Mouse (Mus musculus) cerebellum, adult 9-10 months (tissue): Measurements from ENCODE around the gene Lrrn2.
"Not testable (repeated sequence)": the region's sequence is repeated elsewhere in the genome, so short reads cannot be mapped to it uniquely, and the experiment has no call there.

Experiments used
- DNase-seq: peaks from one replicate; pipeline ENCODE4 v3.0.0; 2022

Lrrn2 gene

DNA sequence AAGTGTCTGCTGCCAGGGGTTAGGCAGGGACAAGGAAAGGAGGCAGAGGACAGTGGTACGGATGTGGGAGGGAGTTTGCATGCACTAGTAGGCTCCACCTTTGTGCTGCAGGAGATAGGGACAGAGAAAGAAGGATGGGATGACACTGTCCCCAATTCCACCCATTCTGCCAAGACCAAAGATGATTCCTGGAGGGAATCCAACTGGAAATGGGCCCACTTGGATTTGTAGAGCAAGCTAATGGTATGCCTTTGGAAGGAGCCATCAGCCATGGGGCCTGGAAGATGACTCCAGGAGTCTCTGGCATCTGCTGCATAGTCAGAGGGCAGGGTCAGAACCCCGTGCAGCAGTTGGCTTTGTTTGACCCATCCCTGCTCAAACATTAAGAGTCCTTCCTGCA is 52.3 kb downstream of the Lrrn2 start:
- peak; percentile 92 for DNase-seq

DNA sequence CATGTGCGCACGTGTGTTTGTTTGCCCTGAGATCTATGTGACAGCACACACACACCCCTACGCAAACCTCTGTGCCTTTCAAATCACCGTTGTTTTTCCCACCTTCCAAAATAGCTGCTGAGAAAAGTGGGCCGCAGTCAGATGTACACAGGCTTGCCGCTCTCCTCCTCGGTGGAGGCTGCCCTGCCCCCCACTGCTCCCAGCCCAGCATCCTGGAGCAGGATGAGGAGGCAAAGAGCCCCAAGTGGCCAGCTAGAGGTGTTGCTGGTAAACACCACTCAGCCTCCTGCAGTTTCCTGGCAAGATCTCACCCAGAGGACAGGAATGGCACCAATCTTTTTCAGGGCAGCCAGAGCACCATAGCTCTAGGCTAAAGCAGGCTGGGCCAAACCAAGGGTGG is 54.8 kb downstream of the Lrrn2 start:
- DNase-seq, result peak; percentile 88

GRCm38 (mm10) chr1:132937296-132938030 is 57.4 kb downstream of the Lrrn2 start:
- no peak for DNase-seq

DNA sequence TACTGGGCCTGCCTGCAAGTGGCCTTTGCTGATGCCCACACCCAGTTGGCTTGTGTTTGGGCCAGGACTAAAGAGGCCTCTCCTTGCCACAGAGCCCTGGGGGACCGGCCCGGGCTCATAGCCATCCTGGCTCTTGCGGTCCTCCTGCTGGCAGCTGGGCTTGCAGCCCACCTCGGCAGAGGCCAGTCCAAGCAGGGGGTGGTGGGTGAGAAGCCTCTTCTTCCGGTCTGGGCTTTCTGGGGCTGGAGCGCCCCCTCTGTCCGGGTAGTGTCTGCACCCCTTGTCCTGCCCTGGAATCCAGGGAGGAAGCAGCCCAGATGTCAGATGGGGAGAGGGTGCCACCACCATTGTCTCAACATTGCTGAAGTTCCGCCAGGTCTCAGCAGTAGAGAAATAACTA is 58.9 kb downstream of the Lrrn2 start:
- DNase-seq, result peak; percentile 82

DNA sequence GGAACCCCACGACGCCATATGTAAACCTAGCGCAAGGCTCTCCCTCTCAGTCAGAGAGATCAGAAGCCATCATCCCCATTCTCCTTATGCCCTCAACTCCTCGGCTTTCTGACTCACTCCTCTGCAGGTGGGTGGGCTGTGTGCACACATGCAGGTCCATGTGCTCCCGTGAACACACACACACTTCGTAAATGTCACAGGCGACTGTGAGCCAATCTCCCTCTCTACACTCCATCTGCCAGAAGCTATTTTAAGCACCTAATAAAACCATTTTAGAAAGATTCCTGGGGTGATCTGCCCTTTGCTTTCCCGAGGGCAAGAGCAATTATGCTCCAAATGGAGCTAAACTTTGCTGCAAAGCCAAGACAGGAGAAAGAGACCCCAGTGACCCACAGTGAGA is 65.8 kb downstream of the Lrrn2 start:
- DNase-seq, result peak; percentile 63

DNA sequence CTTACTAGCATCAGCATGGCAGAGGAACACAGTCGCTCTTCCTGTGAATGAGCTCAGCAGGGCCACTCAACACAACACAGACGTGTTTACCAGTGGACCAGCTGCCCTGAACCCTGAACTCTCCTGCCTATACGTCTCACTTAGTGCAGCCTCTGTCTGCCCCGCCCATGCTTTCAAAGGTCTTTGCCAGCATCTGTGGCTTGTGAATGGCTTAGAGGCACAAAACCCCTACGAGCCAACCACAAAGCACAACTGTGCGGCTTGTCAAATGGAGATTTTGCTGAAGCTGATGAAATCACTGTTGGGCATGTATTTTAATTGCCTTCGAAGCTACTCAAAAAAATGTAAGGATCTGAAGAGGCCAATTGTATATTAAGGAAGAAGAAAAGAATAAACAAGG is 67.7 kb downstream of the Lrrn2 start:
- DNase-seq, result no peak

GRCm38 (mm10) chr1:132956809-132957208 is 76.7 kb downstream of the Lrrn2 start:
- no peak for DNase-seq

GRCm38 (mm10) chr1:132961751-132962150 is 81.7 kb downstream of the Lrrn2 start:
- DNase-seq, result no peak

GRCm38 (mm10) chr1:132964106-132964505 is 84.0 kb downstream of the Lrrn2 start:
- DNase-seq, result no peak

DNA sequence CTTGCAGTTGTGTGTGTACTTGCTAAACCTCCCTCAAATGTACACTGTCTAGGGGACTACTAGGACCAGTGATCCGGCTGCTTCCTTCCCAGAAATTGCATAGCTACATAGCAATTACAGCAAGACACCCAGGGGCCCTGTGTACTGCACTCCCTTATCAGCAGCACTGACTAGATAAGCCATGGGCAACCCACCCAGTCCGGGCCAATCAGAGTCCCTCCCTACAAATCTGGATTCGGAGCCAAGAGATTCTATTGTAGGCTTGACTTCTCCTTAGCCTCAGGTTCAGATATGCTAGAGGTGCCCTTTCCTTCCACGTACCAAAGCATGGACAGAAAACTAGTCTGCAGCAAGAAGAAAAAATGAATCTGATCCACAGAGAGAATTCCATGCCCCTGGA is 84.6 kb downstream of the Lrrn2 start:
- no peak for DNase-seq

- DNase-seq, result peak; percentile 73
Measured at GRCm38 (mm10) chr1:132968659-132969058, 88.6 kb downstream of the Lrrn2 start.

- DNase-seq, result no peak
Measured at GRCm38 (mm10) chr1:132977402-132977801, 97.3 kb downstream of the Lrrn2 start.

GRCm38 (mm10) chr1:132981232-132981631 is 101.2 kb downstream of the Lrrn2 start:
- DNase-seq, result no peak

- DNase-seq, result peak; percentile 83
Measured at GRCm38 (mm10) chr1:132982728-132983127, 102.7 kb downstream of the Lrrn2 start.

GRCm38 (mm10) chr1:132988556-132989459 is 108.7 kb downstream of the Lrrn2 start:
- not testable (repeated sequence) for DNase-seq
